Mouse (Mus musculus) midbrain, embryonic 16.5 days (tissue): ENCODE data around the gene Tex48. TPM values are rescaled to one million over a fixed set of nuclear protein-coding genes. Genes with fewer than 3 reads are reported as not detected.
A peak's percentile ranks its signal among the peaks of the same experiment; 100 is the strongest.

Source experiments
- ATAC-seq: fragments of 200-750 bp; cut with Nextera tagmentation; 2 replicates; pipeline ENCODE4 v1.8.0; 2017; ENCODE audit warnings: moderate TSS enrichment
- H3K27ac ChIP-seq: fragments of 300-500 bp; sonication (generic); 2 replicates; pipeline ENCODE4 v1.5.1; 2014; ENCODE audit warnings: mild to moderate bottlenecking, low read length, mixed read lengths
- H3K27me3 ChIP-seq: fragments of 300-500 bp; sonication (generic); 2 replicates; pipeline ENCODE4 v1.6.1; 2014; ENCODE audit warnings: low read depth, low read length, mixed read lengths; ENCODE audit not compliant: control insufficient read depth, insufficient read depth
- H3K36me3 ChIP-seq: fragments of 300-500 bp; sonication (generic); 2 replicates; pipeline ENCODE4 v1.6.1; 2014; ENCODE audit warnings: mild to moderate bottlenecking, low read length, moderate library complexity, mixed read lengths; ENCODE audit not compliant: control insufficient read depth, insufficient read depth
- H3K4me1 ChIP-seq: fragments of 300-500 bp; sonication (generic); 2 replicates; pipeline ENCODE4 v1.6.1; 2014; ENCODE audit warnings: mild to moderate bottlenecking, low read length, mixed read lengths; ENCODE audit not compliant: control insufficient read depth, insufficient read depth
- H3K4me2 ChIP-seq: fragments of 300-500 bp; sonication (generic); 2 replicates; pipeline ENCODE4 v1.6.1; 2014; ENCODE audit warnings: mild to moderate bottlenecking, low read length, mixed read lengths
- H3K4me3 ChIP-seq: fragments of 300-500 bp; sonication (generic); 2 replicates; pipeline ENCODE4 v1.5.1; 2014; ENCODE audit warnings: low read depth, mild to moderate bottlenecking, low read length, moderate library complexity, mixed read lengths
- H3K9ac ChIP-seq: fragments of 300-500 bp; sonication (generic); 2 replicates; pipeline ENCODE4 v1.6.1; 2014; ENCODE audit warnings: low read depth, low read length, mixed read lengths
- H3K9me3 ChIP-seq: fragments of 300-500 bp; sonication (generic); replicated peaks from 2 replicates; pipeline ENCODE4 v1.6.1; 2014; ENCODE audit warnings: mild to moderate bottlenecking, low read length, mixed read lengths; ENCODE audit not compliant: control insufficient read depth, poor library complexity, severe bottlenecking
- WGBS: fragments of 180-500 bp; shearing (Covaris S2); extraction: QIAGEN DNeasy Blood & Tissue Kit; methylation state at CpG from one replicate; pipeline ENCODE4 v1.1.7; 2014; 5-methylcytosine and 5-hydroxymethylcytosine counted together
- polyA plus RNA-seq: library from polyadenylated mRNA; unstranded; fragments of >200 nt; fragmentation: Nextera tagmentation; extraction: Ambion mirVana; gene quantifications from 2 replicates; pipeline ENCODE4 v1.2.1, GENCODE M21; 2015

Tex48 gene
- polyA plus RNA-seq, 1 experiment from 2014 or later = not detected

GRCm38 (mm10) chr4:63643956-63644726, 21.9 kb upstream of the Tex48 start:
- no peak overlapping the region for H3K4me2 ChIP-seq
- ATAC-seq = peak; percentile 21; the same call in 1 of the 2 replicates
- H3K4me1 ChIP-seq = no peaks in the 10 kb centered on the region
- H3K9me3 ChIP-seq = no peaks in the 10 kb centered on the region
- H3K36me3 ChIP-seq = no peaks in the 10 kb centered on the region
- H3K27ac ChIP-seq = no peak overlapping the region
- H3K9ac ChIP-seq = no peak overlapping the region
- H3K27me3 ChIP-seq = no peaks in the 10 kb centered on the region
- H3K4me3 ChIP-seq = no peak overlapping the region

DNA sequence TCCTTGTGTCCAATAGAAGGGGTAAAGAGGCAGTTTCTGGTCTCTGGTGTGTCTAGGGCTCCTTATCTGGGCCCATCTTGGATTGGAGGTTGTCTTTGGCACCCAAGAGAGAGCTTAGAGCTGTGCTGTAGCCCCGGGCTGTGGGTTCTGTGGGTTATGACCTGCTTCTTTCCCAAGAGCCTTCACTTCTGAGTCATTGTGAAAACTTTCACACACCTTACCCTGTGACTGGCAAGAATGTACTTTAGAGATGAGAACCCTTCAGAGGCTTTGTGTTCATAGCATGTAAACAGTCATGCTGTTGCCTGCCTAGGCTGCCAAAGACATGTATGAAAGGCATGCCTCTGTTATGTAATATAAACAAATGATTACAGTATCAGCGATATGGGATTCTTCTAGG, 17.6 kb upstream of the Tex48 start:
- H3K9me3 ChIP-seq = no peaks in the 10 kb centered on the region
- 90% methylated on average over 2 of the region's 2 CpGs for WGBS
- H3K36me3 ChIP-seq = no peaks in the 10 kb centered on the region
- H3K4me3 ChIP-seq = no peak overlapping the region
- H3K9ac ChIP-seq = no peak overlapping the region
- no peaks in the 10 kb centered on the region for H3K27me3 ChIP-seq
- no peak for ATAC-seq
- H3K27ac ChIP-seq = no peak overlapping the region
- no peaks in the 10 kb centered on the region for H3K4me1 ChIP-seq
- H3K4me2 ChIP-seq = no peak overlapping the region

DNA sequence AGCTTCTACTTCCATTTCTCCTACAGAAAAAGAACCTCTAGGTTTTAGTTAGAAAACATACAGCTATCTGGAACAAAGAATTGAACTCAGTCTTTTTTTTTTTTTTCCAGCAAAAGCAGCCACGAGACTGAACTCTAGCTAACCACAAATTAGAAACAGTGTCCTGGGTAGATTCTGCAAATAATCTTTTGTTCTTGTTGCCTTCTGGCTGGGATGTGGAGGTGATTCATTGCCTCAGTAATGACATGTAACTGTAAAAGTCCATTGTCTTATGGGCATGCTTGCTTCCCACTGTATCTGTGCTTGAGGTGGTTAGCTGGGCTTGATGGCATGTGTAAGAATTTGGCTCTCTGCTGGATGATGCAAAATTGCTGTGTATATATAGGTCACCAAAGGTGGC, 16.4 kb upstream of the Tex48 start:
- Histone ChIP-seq H3K4me2 (no peak overlapping the region), H3K27me3 (no peaks in the 10 kb centered on the region), H3K27ac (no peak overlapping the region), H3K9ac (no peak overlapping the region), H3K4me3 (no peak overlapping the region), H3K36me3 (no peaks in the 10 kb centered on the region), H3K9me3 (no peaks in the 10 kb centered on the region), H3K4me1 (no peaks in the 10 kb centered on the region)
- WGBS = 74% methylated on average over 1 of the region's 1 CpGs
- ATAC-seq = no peak

DNA sequence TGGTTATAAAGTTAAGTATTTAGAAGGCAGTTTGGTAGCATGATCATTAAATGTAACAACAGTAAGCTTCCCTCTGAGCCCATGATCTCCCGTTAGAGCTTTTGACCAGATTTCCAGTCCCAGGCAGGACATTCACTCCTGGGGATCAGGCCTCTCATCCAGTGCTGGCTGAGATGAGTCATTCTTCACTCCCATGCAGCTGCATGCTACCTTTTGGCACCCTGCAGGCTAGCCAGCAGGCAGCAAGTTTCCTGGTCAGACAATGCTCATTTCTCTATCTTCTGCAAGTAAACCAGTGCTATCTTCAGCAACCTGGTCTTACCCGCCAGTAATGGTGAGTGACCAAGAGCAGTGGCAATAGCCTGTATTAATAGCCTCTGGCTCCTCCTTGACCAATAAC, 11.0 kb upstream of the Tex48 start:
- ATAC-seq = no peak
- WGBS = 89% methylated on average over 2 of the region's 2 CpGs
- H3K4me2 ChIP-seq = no peak overlapping the region
- H3K9me3 ChIP-seq = no peaks in the 10 kb centered on the region
- no peak overlapping the region for H3K9ac ChIP-seq
- H3K4me3 ChIP-seq = no peak overlapping the region
- H3K27me3 ChIP-seq = no peaks in the 10 kb centered on the region
- no peaks in the 10 kb centered on the region for H3K36me3 ChIP-seq
- no peaks in the 10 kb centered on the region for H3K4me1 ChIP-seq
- no peak overlapping the region for H3K27ac ChIP-seq

DNA sequence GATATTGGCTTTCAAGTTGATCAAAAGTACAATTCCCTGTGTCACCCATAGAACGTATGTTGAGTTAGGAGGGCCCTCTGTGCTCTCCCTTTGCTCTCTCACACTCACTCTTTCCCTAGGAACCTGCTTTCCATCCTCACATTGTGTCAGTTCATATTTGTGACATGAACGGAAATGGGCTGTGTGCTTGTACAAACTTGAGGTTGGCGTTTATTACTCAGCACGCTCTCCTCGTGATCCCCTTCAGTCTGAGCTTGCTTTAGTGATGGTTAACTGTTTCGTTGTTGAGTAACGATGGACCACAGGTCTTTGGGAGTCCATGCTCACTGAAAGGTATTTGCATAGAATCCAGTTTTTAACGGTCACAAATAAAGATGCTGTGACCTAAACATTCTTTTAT, 4.9 kb upstream of the Tex48 start:
- no peak overlapping the region for H3K4me3 ChIP-seq
- H3K4me2 ChIP-seq = no peak overlapping the region
- no peak overlapping the region for H3K27ac ChIP-seq
- whole genome bisulfite sequencing = 88% methylated on average over 8 of the region's 8 CpGs
- no peaks in the 10 kb centered on the region for H3K27me3 ChIP-seq
- H3K9me3 ChIP-seq = no peaks in the 10 kb centered on the region
- no peaks in the 10 kb centered on the region for H3K36me3 ChIP-seq
- H3K4me1 ChIP-seq = no peaks in the 10 kb centered on the region
- no peak for ATAC-seq
- no peak overlapping the region for H3K9ac ChIP-seq

DNA sequence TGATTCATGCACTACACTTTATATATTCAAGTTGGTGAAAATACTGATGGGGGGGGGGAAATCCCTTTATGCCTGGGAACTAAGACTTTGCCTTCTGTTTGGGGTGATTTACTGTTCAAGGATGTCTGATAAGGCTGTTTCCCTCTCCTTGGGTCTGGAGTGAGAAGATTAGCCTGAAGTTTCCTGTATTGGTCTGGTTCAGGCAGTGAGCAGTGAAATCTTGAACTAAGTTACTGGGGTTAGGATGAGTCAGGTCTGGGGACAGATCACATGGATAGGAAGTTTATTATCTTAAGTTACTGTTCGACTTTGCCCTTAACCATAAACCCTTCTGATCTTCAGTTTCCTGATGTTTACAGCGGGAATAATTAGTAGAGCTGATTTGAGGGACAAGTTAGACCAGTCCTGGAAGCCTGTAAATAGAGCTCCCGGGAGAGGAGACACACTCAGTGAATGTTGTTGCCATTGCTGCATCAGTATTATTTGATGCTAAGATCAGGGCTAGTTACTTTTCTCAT, 3.4 kb upstream of the Tex48 start:
- Histone ChIP-seq H3K36me3 (no peaks in the 10 kb centered on the region), H3K9ac (no peak overlapping the region), H3K9me3 (no peaks in the 10 kb centered on the region), H3K4me1 (no peaks in the 10 kb centered on the region), H3K27ac (no peak overlapping the region), H3K4me3 (no peak overlapping the region), H3K4me2 (no peak overlapping the region), H3K27me3 (no peaks in the 10 kb centered on the region)
- ATAC-seq = no peak
- WGBS = 83% methylated on average over 3 of the region's 3 CpGs

GRCm38 (mm10) chr4:63621861-63622260, 367 bp downstream of the Tex48 start:
- H3K27ac ChIP-seq = no peak overlapping the region
- no peaks in the 10 kb centered on the region for H3K4me1 ChIP-seq
- 89% methylated on average over 2 of the region's 2 CpGs for WGBS
- H3K4me2 ChIP-seq = no peak overlapping the region
- H3K9me3 ChIP-seq = no peaks in the 10 kb centered on the region
- no peak overlapping the region for H3K9ac ChIP-seq
- no peak for ATAC-seq
- no peak overlapping the region for H3K4me3 ChIP-seq
- no peaks in the 10 kb centered on the region for H3K27me3 ChIP-seq
- no peaks in the 10 kb centered on the region for H3K36me3 ChIP-seq

- Histone ChIP-seq H3K4me3 (no peak overlapping the region), H3K9me3 (no peaks in the 10 kb centered on the region), H3K36me3 (no peaks in the 10 kb centered on the region), H3K4me2 (no peak overlapping the region), H3K9ac (no peak overlapping the region), H3K27ac (no peak overlapping the region), H3K4me1 (no peaks in the 10 kb centered on the region), H3K27me3 (no peaks in the 10 kb centered on the region)
- 80% methylated on average over 7 of the region's 7 CpGs for WGBS
- ATAC-seq = peak; percentile 48; the same call in 1 of the 2 replicates
Measured at GRCm38 (mm10) chr4:63608391-63608790, 13.8 kb downstream of the Tex48 start.

GRCm38 (mm10) chr4:63605968-63606367, 16.3 kb downstream of the Tex48 start:
- 78% methylated on average over 1 of the region's 1 CpGs for WGBS

More at GRCm38 (mm10) chr4:63605968-63606367, 16.3 kb downstream of the Tex48 start:
- no peak overlapping the region for H3K27ac ChIP-seq
- H3K36me3 ChIP-seq = no peaks in the 10 kb centered on the region
- no peaks in the 10 kb centered on the region for H3K4me1 ChIP-seq
- no peaks in the 10 kb centered on the region for H3K9me3 ChIP-seq
- H3K9ac ChIP-seq = no peak overlapping the region
- no peak for ATAC-seq
- no peaks in the 10 kb centered on the region for H3K27me3 ChIP-seq
- no peak overlapping the region for H3K4me3 ChIP-seq
- no peak overlapping the region for H3K4me2 ChIP-seq
